Mouse (Mus musculus) 3134 (cell line): ENCODE results near the gene Pheta1.
"Not testable (repeated sequence)": the region's sequence is repeated elsewhere in the genome, so short reads cannot be mapped to it uniquely, and the experiment has no call there.

ENCODE experiments used
- DNase-seq: peaks from one replicate; pipeline ENCODE4 v3.0.0-alpha.2; 2011; ENCODE audit warnings: low spot score; ENCODE audit not compliant: insufficient read length; ENCODE audit errors: extremely low read depth

Pheta1 gene

GRCm38 (mm10) chr5:121842665-121843118 lies 6.1 kb upstream of the Pheta1 start:
- DNase-seq, result peak; percentile 79

DNA sequence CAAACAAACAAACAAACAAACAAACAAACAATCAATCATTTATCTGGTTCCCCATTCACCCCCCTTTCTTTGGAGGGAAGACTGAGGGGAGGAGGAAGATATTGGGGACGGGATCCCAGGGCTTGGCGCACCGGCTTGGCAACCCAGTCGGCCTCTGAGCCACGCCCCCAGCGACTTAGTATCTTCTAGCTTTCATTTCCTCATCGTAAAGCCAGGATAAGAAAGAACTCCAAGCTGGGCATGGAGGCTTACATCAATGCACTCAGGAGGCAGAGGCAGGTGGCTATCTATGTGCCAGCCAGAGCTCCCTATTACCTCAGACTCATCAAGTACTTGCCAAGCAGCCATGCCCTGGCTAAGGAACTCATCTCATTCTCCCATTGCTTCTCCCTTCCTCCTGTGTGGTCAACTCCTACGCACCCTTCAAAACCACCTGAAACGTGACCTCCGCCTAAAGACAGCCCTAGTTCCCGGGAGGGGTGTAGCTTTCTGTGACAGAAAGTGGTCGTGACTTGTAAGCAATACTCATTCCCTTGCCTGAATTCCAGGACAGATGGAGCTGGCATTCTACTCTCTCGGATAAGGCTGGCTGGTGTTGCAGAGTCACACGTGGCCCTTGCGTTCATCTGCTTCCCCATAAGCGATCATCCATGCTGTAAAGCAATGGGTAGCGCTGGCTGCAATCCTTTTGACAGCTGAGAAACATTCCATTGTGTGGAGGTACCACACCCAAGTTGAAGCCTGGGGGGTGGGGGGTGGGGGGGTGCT lies 5.5 kb upstream of the Pheta1 start:
- no peak for DNase-seq

GRCm38 (mm10) chr5:121845361-121845760 lies 3.4 kb upstream of the Pheta1 start:
- no peak for DNase-seq

DNA sequence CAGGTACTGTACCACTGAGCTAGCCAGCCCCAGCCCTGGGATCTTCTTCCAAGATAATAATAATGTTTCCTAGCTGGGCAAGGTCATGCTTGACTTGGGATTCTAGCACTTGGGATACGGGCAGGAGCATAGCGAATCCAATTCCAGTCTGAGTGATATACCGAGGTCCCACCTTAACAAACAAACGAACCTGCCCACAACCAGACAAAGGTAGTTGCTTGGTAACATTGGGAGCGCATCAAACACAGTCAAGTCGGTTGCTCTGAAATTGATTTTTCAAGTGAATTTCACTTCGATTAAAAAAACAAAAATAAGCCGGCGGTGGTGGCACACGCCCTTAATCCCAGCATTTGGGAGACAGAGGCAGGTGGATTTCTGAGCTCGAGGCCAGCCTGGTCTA lies 2.5 kb upstream of the Pheta1 start:
- DNase-seq, result no peak

DNA sequence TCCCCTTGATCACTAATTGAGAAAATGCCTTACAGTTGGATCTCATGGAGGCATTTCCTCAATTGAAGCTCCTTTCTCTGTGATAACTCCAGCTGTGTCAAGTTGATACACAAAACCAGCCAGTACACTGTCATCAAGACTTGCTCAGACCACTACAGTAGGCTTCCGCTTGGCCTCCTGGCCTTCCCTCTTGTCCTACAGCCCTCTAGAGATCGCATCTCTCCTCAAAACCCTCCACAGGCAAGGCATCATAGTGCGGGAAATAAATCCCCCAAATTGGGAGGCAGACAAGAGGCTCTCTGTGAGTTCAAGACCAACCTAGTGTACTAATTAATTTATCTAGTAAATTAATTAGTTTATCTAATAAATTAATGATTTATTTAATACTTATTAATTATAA lies 1.5 kb upstream of the Pheta1 start:
- not testable (repeated sequence) for DNase-seq

- peak; percentile 77 for DNase-seq
Measured at GRCm38 (mm10) chr5:121848035-121848519, 707 bp upstream of the Pheta1 start.

DNA sequence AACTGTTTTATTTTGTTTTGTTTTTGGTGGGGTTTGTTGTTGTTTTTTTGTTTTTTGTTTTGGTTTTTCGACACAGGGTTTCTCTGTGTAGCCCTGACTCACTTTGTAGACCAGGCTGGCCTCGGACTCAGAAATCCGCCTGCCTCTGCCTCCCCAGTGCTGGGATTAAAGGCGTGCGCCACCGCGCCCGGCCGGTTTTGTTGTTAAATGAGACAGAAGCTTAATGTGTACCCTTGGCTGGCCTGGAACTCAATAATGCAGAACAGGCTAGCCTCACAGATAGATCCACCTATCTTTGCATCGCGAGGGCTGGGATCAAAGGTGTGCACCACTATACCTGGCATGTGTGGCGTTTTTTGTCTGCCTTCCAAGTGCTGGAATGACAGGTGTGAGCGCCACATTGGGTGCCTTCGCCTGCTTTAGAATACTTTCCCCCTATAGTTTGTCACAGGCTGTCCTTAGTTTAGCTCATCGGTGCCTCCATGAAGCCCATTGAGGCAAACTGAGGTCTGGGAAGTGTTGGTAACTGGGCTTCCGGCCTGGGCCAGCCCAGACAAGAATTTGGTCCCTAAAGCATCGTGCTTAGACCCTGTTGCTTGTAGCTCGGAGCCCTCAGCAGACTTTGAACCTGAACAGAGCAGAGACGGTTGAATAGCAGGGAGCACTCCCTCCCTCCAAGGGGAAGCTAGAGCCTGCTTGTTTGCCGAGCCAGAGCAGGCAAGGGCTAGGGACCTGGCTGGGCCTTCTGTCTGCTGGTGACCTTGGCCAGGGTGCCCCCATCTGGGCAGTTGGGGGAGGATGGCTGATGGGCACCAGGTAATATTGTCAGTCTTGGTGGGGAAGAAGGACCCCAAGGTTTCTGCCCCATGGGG lies 930 bp downstream of the Pheta1 start:
- no peak for DNase-seq

DNA sequence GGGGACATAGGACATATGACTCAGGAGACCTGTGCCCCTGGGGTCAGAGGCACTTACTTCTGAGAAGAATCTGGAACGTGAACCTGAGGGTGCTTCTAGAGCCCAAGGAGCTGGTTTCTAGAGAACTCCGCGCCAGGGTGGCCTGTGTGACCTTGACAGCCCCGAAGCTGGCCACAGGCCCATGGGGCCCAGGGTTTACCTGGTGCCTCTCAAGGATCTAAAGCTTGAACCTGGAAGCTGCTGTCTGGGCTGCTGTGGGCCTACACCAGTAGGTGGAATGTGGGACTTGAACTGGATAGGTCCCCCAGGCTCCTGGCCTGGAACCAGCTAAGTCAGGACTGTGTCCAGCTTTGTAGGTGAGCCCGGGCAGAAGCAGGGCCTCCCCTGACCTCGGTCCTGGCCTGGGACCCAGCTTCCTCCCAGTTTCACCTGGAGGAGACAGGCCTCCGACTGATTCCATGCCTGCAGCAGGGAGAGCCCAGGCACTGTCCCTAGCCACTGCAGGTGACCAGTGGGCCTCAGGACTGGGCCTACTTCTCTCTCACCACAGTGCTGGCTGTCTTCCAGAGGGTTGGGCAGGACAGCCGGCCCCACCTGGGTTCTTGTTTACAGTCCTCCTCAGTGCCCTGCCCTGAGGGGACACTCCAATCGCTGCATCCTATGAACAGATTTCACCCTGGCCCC lies 4.7 kb downstream of the Pheta1 start:
- DNase-seq, result no peak

- no peak for DNase-seq
Measured at GRCm38 (mm10) chr5:121854768-121855167, 6.0 kb downstream of the Pheta1 start.

DNA sequence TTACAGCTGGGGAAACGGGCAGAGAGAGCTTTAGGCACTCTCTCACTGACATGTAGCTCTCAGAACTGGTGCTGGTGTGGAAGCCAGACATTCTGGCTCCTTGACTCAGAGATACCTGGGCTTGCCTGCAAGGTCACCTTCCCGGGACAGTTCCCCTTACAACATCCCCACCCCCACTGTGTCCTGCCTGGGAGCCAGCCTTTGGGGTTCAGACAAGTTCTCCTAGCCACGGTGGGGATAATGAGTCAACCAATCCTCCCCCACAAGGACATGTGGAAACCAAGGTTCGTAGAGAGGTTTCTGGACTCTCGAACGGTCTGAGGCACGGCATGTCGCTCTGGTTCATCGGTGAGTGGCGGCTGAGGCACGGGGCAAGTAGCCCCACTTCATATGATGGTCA lies 8.0 kb downstream of the Pheta1 start:
- no peak for DNase-seq

DNA sequence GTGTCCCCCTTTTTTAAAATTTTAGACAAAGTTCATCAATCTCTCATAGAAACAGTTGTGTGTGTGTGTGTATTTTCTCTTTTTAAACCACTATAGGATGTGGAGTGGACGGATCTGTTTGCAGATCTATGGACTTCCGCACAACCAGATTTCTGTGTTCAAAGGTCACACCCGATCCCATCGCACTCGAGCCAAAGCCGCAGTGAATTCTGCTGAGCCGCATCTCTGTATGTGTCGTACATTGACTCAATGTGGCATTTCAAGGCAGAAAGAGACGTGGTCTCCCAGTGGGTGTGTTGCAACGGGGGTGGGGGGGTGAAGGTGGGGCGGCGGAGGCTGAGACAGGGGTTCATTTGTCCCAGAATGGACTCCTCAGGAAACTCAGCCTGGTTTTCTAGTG lies 9.6 kb downstream of the Pheta1 start:
- DNase-seq, result no peak

DNA sequence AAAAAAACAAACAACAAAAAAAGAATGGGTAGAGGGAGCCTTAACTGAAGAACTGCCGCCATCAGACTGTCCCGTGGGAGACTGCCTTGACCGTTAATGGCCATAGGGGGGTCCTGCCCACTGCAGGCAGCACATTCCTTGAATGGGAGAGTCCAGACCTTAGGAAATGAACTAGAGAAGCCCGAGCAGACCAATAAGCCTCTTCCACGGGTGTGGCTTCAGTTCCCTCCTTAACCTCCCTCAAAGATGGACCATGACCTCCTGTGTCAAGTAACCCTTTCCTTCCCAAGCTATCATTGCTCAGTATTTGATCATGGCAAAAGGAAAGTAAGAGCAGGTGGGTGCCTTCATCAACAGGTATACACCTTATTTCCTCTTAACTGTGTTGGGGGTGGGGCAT lies 13.2 kb downstream of the Pheta1 start:
- no peak for DNase-seq

- DNase-seq, result no peak
Measured at GRCm38 (mm10) chr5:121864330-121864729, 15.5 kb downstream of the Pheta1 start.

DNA sequence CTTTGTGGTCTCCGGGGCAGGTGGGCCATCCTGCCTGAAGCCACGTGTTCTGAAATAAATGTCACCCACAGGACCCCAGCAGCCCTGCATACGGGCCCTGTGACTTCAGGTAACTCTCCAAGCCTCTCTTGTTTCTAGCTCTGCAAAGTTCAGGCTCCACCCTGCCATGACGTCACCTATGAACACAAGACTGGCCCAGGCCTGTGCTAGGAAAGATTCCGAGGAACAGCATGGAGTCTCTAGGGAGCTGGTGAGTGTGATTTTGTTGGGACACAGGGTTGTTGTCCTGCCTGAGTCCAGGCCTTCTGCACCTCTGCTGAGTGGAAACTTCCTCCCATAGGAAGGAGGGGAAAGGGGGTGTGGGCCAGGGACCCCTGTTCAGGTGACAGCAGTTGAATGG lies 19.2 kb downstream of the Pheta1 start:
- no peak for DNase-seq

- no peak for DNase-seq
Measured at GRCm38 (mm10) chr5:121870832-121871231, 22.0 kb downstream of the Pheta1 start.

DNA sequence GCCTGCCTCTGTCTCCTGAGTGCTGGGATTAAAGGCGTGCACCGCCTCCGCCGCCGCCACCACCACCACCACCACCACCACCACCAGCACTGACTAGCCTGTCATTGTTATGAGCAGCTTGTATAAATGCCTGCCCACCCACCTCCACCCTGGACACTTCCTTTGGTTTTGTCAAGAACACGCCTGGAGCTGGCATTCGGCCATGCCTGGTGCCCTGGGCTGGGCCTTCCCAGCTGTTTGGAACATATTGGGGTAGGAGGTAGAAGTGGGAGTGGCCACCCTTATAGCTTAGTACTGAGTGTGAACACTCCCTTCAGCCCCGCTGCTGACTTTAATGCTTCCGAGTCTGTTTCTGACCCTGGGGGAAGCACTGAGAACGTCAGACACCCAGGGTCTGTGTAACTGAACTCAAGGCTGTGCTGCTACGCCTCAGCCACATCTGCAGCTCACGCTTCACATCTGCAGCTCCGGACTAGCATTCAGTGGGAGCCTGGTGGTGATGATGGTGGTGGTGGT lies 22.8 kb downstream of the Pheta1 start:
- no peak for DNase-seq

GRCm38 (mm10) chr5:121872158-121872557 lies 23.4 kb downstream of the Pheta1 start:
- DNase-seq, result peak; percentile 43

GRCm38 (mm10) chr5:121875041-121875440 lies 26.3 kb downstream of the Pheta1 start:
- no peak for DNase-seq

GRCm38 (mm10) chr5:121876901-121877300 lies 28.1 kb downstream of the Pheta1 start:
- DNase-seq, result no peak

GRCm38 (mm10) chr5:121878703-121879102 lies 29.9 kb downstream of the Pheta1 start:
- DNase-seq, result no peak

GRCm38 (mm10) chr5:121879211-121879610 lies 30.4 kb downstream of the Pheta1 start:
- peak; percentile 37 for DNase-seq
